Mouse (Mus musculus): ENCODE data around the gene Tmem121b. TPM values are rescaled to one million over a fixed set of nuclear protein-coding genes. Genes with fewer than 3 reads are reported as not detected.

The Tmem121b gene
- total RNA-seq, 2 experiments from 2014 or later: 58.9 to 66.1 TPM

- DNase-seq (ENCODE audit: low spot score in 2 of 2): no peak
- intact Hi-C loops (cut with DNase I): no loop called here
Measured at GRCm38 (mm10) chr6:120469770-120470169, 23.8 kb downstream of the Tmem121b start.

GRCm38 (mm10) chr6:120469268-120469667 is 24.3 kb downstream of the Tmem121b start:
- intact Hi-C loops (cut with DNase I): no loop called here
- DNase-seq (ENCODE audit: low spot score in 2 of 2): no peak

GRCm38 (mm10) chr6:120468259-120468658 is 25.3 kb downstream of the Tmem121b start:
- no peak for DNase-seq (ENCODE audit: low spot score in 2 of 2)
- intact Hi-C loops (cut with DNase I): no loop called here

- intact Hi-C loops (cut with DNase I): no loop called here
- DNase-seq (ENCODE audit: low spot score in 2 of 2): no peak
Measured at GRCm38 (mm10) chr6:120466609-120467329, 26.8 kb downstream of the Tmem121b start.

- intact Hi-C loops (cut with DNase I): no loop called here
Measured at GRCm38 (mm10) chr6:120465393-120465792, 28.2 kb downstream of the Tmem121b start.

GRCm38 (mm10) chr6:120464406-120464939 is 29.1 kb downstream of the Tmem121b start:
- intact Hi-C loops (cut with DNase I): no loop called here
- DNase-seq (ENCODE audit: low spot score in 2 of 2): no peak

More at GRCm38 (mm10) chr6:120465393-120465792, 28.2 kb downstream of the Tmem121b start:
- DNase-seq (ENCODE audit: low spot score in 2 of 2): no peak

- DNase-seq (ENCODE audit: low spot score in 2 of 2): no peak
Measured at GRCm38 (mm10) chr6:120463884-120464283, 29.7 kb downstream of the Tmem121b start.

GRCm38 (mm10) chr6:120463086-120463871 is 30.3 kb downstream of the Tmem121b start, which contains the start of gene Il17ra:
Gene Il17ra, plus strand, starts transcription at chr6:120463247.
- DNase-seq (ENCODE audit: low spot score in 2 of 2): peak; percentile 55 to 72
- intact Hi-C loops (cut with DNase I): no loop called here

More at GRCm38 (mm10) chr6:120463884-120464283, 29.7 kb downstream of the Tmem121b start:
- intact Hi-C loops (cut with DNase I): no loop called here

- intact Hi-C loops (cut with DNase I): no loop called here
- no peak for DNase-seq (ENCODE audit: low spot score in 2 of 2)
Measured at GRCm38 (mm10) chr6:120462251-120462650, 31.4 kb downstream of the Tmem121b start.

- no peak for DNase-seq (ENCODE audit: low spot score in 2 of 2)
- intact Hi-C loops (cut with DNase I): no loop called here
Measured at GRCm38 (mm10) chr6:120461217-120461616, 32.4 kb downstream of the Tmem121b start.

GRCm38 (mm10) chr6:120457751-120458150 is 35.9 kb downstream of the Tmem121b start:
- intact Hi-C loops (cut with DNase I): no loop called here

GRCm38 (mm10) chr6:120457074-120457473 is 36.5 kb downstream of the Tmem121b start:
- intact Hi-C loops (cut with DNase I): no loop called here
- no peak for DNase-seq (ENCODE audit: low spot score in 2 of 2)

More at GRCm38 (mm10) chr6:120457751-120458150, 35.9 kb downstream of the Tmem121b start:
- no peak for DNase-seq (ENCODE audit: low spot score in 2 of 2)

GRCm38 (mm10) chr6:120454627-120455077 is 39.0 kb downstream of the Tmem121b start:
- no peak for DNase-seq (ENCODE audit: low spot score in 2 of 2)
- intact Hi-C loops (cut with DNase I): no loop called here

GRCm38 (mm10) chr6:120453556-120453955 is 40.1 kb downstream of the Tmem121b start:
- intact Hi-C loops (cut with DNase I): no loop called here
- no peak for DNase-seq (ENCODE audit: low spot score in 2 of 2)

- no peak for DNase-seq (ENCODE audit: low spot score in 2 of 2)
- intact Hi-C loops (cut with DNase I): no loop called here
Measured at GRCm38 (mm10) chr6:120453103-120453445, 40.5 kb downstream of the Tmem121b start.

GRCm38 (mm10) chr6:120452384-120453102 is 41.1 kb downstream of the Tmem121b start:
- DNase-seq (ENCODE audit: low spot score in 2 of 2): no peak
- intact Hi-C loops (cut with DNase I): no loop called here

GRCm38 (mm10) chr6:120450208-120450607 is 43.4 kb downstream of the Tmem121b start:
- intact Hi-C loops (cut with DNase I): no loop called here
- no peak for DNase-seq (ENCODE audit: low spot score in 2 of 2)

GRCm38 (mm10) chr6:120443363-120444355 is 49.9 kb downstream of the Tmem121b start:
- intact Hi-C loops (cut with DNase I): loop anchor here (5.0 kb wide), 1 partner anchor 39 kb away; no protein-coding TSS in a partner anchor
- no peak for DNase-seq (ENCODE audit: low spot score in 2 of 2)

All from left cerebral cortex, postnatal 36 days (tissue).